35 mouse cellular contexts compared by ENCODE assay signal in genomic region chr17:32443245-32443644, GRCm38 (mm10). TPM values are rescaled to one million over a fixed set of nuclear protein-coding genes. Genes with fewer than 3 reads are reported as not detected.
"Had no signal": no experiment of that assay in that cellular context is flagged by ENCODE, and none has a peak within 500 bp of the region (broad histone marks: within the 10 kb centered on the region; RNA-seq: fewer than 3 reads in every experiment).

No protein-coding gene starts in this region.

- H3K4me2 ChIP-seq: heart, embryonic 11.5 days; heart, embryonic 13.5 days; heart, embryonic 15.5 days; hindbrain, embryonic 12.5 days; hindbrain, embryonic 14.5 days; intestine, embryonic 15.5 days; liver, embryonic 11.5 days; liver, embryonic 13.5 days had no signal

- H3K9ac ChIP-seq: heart, embryonic 13.5 days; heart, embryonic 15.5 days; hindbrain, embryonic 12.5 days; hindbrain, embryonic 14.5 days; intestine, embryonic 15.5 days; liver, embryonic 13.5 days had no signal

- H3K4me3 ChIP-seq: gastrocnemius, adult 2 months; heart, adult 2 months; heart, embryonic 13.5 days; heart, embryonic 15.5 days; hindbrain, embryonic 10.5 days; hindbrain, embryonic 12.5 days; intestine, embryonic 15.5 days; layer of hippocampus, adult 2 months; left cerebral cortex, adult 2 months; liver, embryonic 13.5 days had no signal

- H3K27ac ChIP-seq: gastrocnemius, adult 2 months; heart, adult 2 months; heart, embryonic 13.5 days; heart, embryonic 15.5 days; hindbrain, embryonic 10.5 days; hindbrain, embryonic 12.5 days; hindbrain, embryonic 14.5 days; intestine, embryonic 15.5 days; layer of hippocampus, adult 2 months; left cerebral cortex, adult 2 months; liver, embryonic 13.5 days had no signal

- ATAC-seq: hindbrain, embryonic 16.5 days; inflammation-experienced regulatory T-cells, adult 6 months; intestine, embryonic 15.5 days; intestine, postnatal 0 days had no signal

- H3K9me3 ChIP-seq: heart, embryonic 15.5 days; hindbrain, embryonic 12.5 days; intestine, embryonic 15.5 days; liver, embryonic 13.5 days had no signal

- DNase-seq: gastrocnemius, adult 2 months; gastrocnemius, postnatal 10 days; gastrocnemius, postnatal 25 days; heart, adult 2 months; heart, postnatal 14 days; heart, postnatal 4 days; kidney, adult 18-20 months; kidney, adult 8-10 months; kidney, postnatal 10 days; kidney, postnatal 25 days; kidney, postnatal 4 days; liver; liver, embryonic 13.5 days had no signal

- H3K27me3 ChIP-seq: hindbrain, embryonic 12.5 days; intestine, embryonic 15.5 days had no signal

- H3K36me3 ChIP-seq: heart, embryonic 13.5 days; heart, embryonic 15.5 days; hindbrain, embryonic 10.5 days; hindbrain, embryonic 12.5 days; intestine, embryonic 15.5 days; liver, embryonic 13.5 days had no signal

- H3K4me1 ChIP-seq: heart, embryonic 13.5 days; heart, embryonic 15.5 days; hindbrain, embryonic 10.5 days; hindbrain, embryonic 12.5 days; intestine, embryonic 15.5 days; liver, embryonic 13.5 days had no signal

RNA-seq across cellular contexts. Expression of gene Cyp4f39, which starts 9.3 kb away (rescaled TPM):
- total RNA-seq: gastrocnemius, postnatal 4 days; heart, adult 2 months; layer of hippocampus, adult 2 months; layer of hippocampus, postnatal 10 days; layer of hippocampus, postnatal 25 days; left cerebral cortex, adult 2 months; left cerebral cortex, postnatal 14 days; left cerebral cortex, postnatal 36 days had no signal
- polyA plus RNA-seq: frontal cortex, adult 2 months; heart, embryonic 11.5 days; limb, embryonic 11.5 days had no signal

RNA-seq across cellular contexts. Expression of gene Pglyrp2, which starts 19.3 kb away (rescaled TPM):
- total RNA-seq: gastrocnemius, adult 2 months; gastrocnemius, postnatal 10 days; gastrocnemius, postnatal 25 days; heart, postnatal 4 days; layer of hippocampus, adult 2 months; layer of hippocampus, postnatal 10 days; layer of hippocampus, postnatal 25 days; left cerebral cortex, adult 2 months; left cerebral cortex, postnatal 14 days; left cerebral cortex, postnatal 36 days had no signal
- polyA plus RNA-seq: frontal cortex, adult 2 months; heart, postnatal 0 days; hindbrain, embryonic 10.5 days; hindbrain, embryonic 14.5 days; hindbrain, embryonic 16.5 days; kidney, embryonic 14.5 days; limb, embryonic 11.5 days had no signal
